Mouse (Mus musculus): Measurements from ENCODE around the gene Dlx6. TPM values are rescaled to one million over a fixed set of nuclear protein-coding genes. Genes with fewer than 3 reads are reported as not detected.

The Dlx6 gene
- polyA plus RNA-seq, 1 experiment from 2014 or later, result not detected

DNA sequence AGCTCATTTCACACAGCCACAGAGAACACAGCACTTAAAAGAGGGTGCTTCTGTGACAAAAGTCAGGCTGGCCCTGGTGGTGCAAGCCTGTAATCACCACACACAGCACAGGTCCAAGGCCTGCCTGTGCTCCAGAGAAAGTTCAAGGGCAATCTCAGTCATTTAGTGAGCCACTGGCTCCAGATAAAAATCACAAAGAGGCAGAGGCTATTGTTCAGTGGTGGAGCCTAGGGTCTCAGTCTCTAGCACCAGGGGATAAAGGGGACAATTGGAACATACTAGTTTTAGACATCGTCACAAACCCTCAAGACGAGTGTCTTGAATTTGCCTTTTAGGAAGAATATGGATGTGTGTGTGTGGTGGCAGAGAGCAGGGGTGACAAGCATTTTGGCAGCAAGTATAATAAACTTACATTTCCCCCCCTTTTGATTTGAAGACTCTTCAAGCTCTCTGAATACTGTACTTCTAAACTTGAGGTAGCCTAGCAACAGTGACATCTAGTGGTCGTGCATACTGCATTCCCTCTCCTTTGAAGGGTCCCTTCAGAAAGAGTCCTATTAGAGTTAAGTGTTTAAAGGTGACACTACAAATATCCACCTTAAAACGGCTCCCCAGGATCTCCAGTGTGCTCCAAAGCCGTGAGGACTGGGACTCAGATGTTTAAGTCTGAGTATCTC, 51.9 kb downstream of the Dlx6 start:
- no peak; the same call in 1 of the 2 replicates for ATAC-seq (replicated peaks; ENCODE audit: low FRiP score, low read depth)
- no peaks in the 10 kb centered on the region for H3K27me3 ChIP-seq (ENCODE audit: insufficient read depth, low read length)

DNA sequence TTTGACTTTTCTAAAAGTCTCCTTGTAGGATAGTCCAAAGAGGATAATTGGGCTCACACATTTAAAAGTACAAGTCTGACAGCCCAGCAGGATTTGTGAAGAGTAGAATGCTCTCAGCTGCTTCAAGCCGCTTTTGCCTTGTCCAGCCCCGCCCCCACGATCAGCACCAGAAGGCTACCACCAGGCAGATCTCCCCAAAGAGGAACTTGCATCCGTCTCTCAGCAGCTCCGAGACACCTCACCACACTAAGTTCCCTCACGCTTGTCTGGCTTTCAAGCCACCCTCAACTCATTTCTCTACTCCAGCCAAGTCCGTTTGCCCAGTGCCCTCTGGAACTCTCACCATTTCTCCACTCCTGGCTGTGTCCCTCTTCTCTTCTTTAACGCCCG, 52.4 kb downstream of the Dlx6 start:
- Histone ChIP-seq H3K9ac (ENCODE audit: low read depth, low read length) (no peak overlapping the region), H3K4me3 (replicated peaks; ENCODE audit: low read depth, low read length) (no peak overlapping the region), H3K36me3 (ENCODE audit: insufficient read depth, low read length) (no peaks in the 10 kb centered on the region), H3K4me1 (replicated peaks; ENCODE audit: insufficient read depth, low read length) (no peaks in the 10 kb centered on the region), H3K27ac (no peak overlapping the region), H3K27me3 (ENCODE audit: insufficient read depth, low read length) (no peaks in the 10 kb centered on the region), H3K4me2 (ENCODE audit: low read length) (no peak overlapping the region), H3K9me3 (replicated peaks; ENCODE audit: low read length) (no peaks in the 10 kb centered on the region)
- ATAC-seq (replicated peaks; ENCODE audit: low FRiP score, low read depth) (no peak), DNase-seq (ENCODE audit: low spot score) (no peak)
- TF ChIP-seq CTCF (IDR thresholded peaks at IDR 0.05; ENCODE audit: low read depth), result no peak
- 57% methylated on average over 9 of the region's 9 CpGs for WGBS

More for the DNA sequence above, 51.9 kb downstream of the Dlx6 start:
- Histone ChIP-seq H3K4me1 (replicated peaks; ENCODE audit: insufficient read depth, low read length) (no peaks in the 10 kb centered on the region), H3K27ac (no peak overlapping the region), H3K9me3 (replicated peaks; ENCODE audit: low read length) (no peaks in the 10 kb centered on the region), H3K4me3 (replicated peaks; ENCODE audit: low read depth, low read length) (no peak overlapping the region), H3K36me3 (ENCODE audit: insufficient read depth, low read length) (no peaks in the 10 kb centered on the region), H3K9ac (ENCODE audit: low read depth, low read length) (no peak overlapping the region), H3K4me2 (ENCODE audit: low read length) (no peak overlapping the region)
- peak; percentile 79 for TF ChIP-seq CTCF (IDR thresholded peaks at IDR 0.05; ENCODE audit: low read depth)
- peak; percentile 86 for DNase-seq (ENCODE audit: low spot score)
- WGBS, result 43% methylated on average over 5 of the region's 5 CpGs

DNA sequence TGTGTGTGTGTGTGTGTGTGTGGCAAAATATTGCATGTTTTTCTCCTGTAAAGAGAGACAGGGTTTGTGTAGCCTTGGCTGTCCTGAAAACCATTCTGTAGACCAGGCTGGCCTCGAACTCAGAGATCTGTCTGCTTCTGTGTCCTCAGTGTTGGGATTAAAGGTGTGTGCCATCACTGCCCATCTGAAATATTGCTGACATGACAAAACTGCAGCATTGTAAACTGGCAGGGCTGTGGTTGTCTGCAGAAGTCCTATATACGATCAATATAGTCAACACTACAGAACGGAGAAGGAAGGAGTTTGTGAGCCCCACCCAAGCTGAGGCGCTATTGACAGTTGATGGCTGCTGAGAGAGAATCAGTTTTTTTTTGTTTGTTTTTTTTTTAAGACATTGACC, 54.2 kb downstream of the Dlx6 start:
- TF ChIP-seq CTCF (IDR thresholded peaks at IDR 0.05; ENCODE audit: low read depth), result no peak
- Histone ChIP-seq H3K27ac (no peak overlapping the region), H3K9ac (ENCODE audit: low read depth, low read length) (no peak overlapping the region), H3K9me3 (replicated peaks; ENCODE audit: low read length) (no peaks in the 10 kb centered on the region), H3K4me1 (replicated peaks; ENCODE audit: insufficient read depth, low read length) (no peaks in the 10 kb centered on the region), H3K27me3 (ENCODE audit: insufficient read depth, low read length) (no peaks in the 10 kb centered on the region), H3K4me2 (ENCODE audit: low read length) (no peak overlapping the region), H3K36me3 (ENCODE audit: insufficient read depth, low read length) (no peaks in the 10 kb centered on the region), H3K4me3 (replicated peaks; ENCODE audit: low read depth, low read length) (no peak overlapping the region)
- no peak for DNase-seq (ENCODE audit: low spot score)
- WGBS, result 92% methylated on average over 4 of the region's 4 CpGs
- no peak for ATAC-seq (replicated peaks; ENCODE audit: low FRiP score, low read depth)

Other genes starting within 250 kb of the Dlx6 start
- 0.37 and 0.67 TPM in 2 replicates for gene Dlx5, start 18.8 kb downstream of the Dlx6 start, polyA plus RNA-seq (2015; fragmentation: Nextera tagmentation; extraction: Ambion mirVana)
- gene Sdhaf3, start 92.7 kb downstream of the Dlx6 start, polyA plus RNA-seq (2015; fragmentation: Nextera tagmentation; extraction: Ambion mirVana), result 6.2 and 6.4 TPM in 2 replicates